Mouse (Mus musculus): Measurements from ENCODE around the gene Zfp961.
"Not testable (repeated sequence)": the region's sequence is repeated elsewhere in the genome, so short reads cannot be mapped to it uniquely, and the experiment has no call there.

Zfp961 gene

DNA sequence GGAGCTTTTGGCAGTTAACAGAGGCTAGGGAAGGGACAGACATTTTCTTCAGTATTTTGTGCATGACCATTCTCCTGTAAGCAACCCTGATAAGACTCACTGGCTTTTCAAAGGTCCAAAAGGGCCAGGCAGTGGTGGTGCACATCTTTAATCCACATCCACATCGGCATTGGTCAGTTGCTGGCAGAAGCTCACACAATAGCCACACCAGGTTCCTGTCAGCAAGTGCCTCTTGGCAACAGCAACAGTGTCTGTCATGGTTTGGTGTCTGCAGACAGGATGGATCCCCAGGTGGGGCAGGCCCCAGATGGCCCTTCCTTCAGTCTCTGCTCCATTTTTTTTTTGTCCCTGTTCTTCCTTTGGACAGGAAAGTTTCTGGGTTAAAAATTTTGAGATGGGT is 68.2 kb downstream of the Zfp961 start:
- DNase-seq, result not testable (repeated sequence)

GRCm38 (mm10) chr8:72019816-72020215 is 69.0 kb downstream of the Zfp961 start:
- no peak for DNase-seq

- peak; percentile 54 for DNase-seq
Measured at GRCm38 (mm10) chr8:72024886-72025285, 74.0 kb downstream of the Zfp961 start.

DNA sequence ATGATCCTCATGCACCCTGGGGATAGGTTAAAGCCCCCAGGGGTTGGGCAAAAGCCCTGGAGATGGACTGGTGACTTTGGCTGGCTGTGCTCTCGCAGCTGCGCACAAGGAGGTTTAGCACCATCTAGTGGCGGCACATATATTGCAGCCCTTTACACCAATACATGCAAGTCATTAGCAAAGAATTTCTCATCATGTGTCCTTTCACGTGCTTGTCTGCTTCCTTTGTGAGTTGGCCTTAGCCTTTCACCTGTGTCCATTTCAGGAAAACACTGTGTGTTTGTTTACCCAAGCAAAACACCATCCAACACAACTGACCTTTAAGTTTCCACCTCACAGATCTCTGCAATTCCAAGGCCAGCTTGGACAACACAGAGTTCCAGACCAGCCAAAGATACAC is 82.1 kb downstream of the Zfp961 start:
- peak; percentile 64 for DNase-seq

- not testable (repeated sequence) for DNase-seq
Measured at GRCm38 (mm10) chr8:72040918-72041317, 90.1 kb downstream of the Zfp961 start, which contains the start of gene Olfr372. Gene Olfr372 (plus strand): TSS chr8:72041218.

GRCm38 (mm10) chr8:72042493-72042892 is 91.7 kb downstream of the Zfp961 start:
- DNase-seq, result no peak

All from thymus, postnatal 14 days (tissue).